Mouse (Mus musculus) regulatory T cell (primary cell): ENCODE results near the gene Map7.

Experiments
- in situ Hi-C: fragments of 300-600 bp; cut with MboI, MseI; formaldehyde crosslinking; loops from one replicate; pipeline ENCODE4 v1.15.1; 2025; ENCODE audit warnings: high pct_unique_total_duplicates

The Map7 gene

GRCm38 (mm10) chr10:20152131-20152530 is 3.9 kb downstream of the Map7 start:
- in situ Hi-C loops: no loop called here

GRCm38 (mm10) chr10:20153507-20153906 is 5.2 kb downstream of the Map7 start:
- in situ Hi-C loops: no loop called here

- in situ Hi-C loops: no loop called here
Measured at GRCm38 (mm10) chr10:20155401-20155800, 7.1 kb downstream of the Map7 start.

DNA sequence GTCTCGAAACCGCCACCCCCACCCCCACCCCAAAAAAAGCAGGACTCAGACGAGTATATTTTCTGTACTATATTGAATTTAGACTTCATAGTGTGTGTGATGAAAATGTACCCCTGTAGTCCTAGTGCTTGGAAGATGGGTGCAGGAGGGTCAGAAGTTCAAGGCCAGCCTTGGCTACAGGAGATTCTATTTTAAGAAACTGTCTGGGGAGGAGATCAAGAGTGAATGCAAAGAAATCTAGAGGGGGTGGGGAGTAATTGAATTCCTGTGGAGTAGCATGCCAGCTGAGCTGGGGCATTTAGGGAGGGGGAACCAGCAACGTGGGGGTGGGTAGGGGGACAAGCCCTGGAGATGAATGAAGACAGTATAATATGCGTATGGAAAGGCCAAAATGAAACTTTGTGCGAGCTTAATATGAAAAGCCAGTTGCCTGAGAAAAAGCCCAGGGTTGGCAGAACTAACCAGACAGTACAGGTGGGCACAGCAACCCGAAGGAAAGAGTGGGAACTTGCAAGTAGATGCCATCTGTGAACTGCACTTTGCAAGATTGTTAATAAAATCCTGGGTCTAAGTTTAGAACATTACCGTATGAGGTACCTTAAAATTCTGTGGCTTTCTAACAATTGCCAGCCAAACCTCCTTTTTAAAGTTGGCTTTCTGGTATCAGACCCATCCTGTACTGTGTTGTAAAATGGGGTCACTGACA is 8.9 kb downstream of the Map7 start:
- in situ Hi-C loops: no loop called here

DNA sequence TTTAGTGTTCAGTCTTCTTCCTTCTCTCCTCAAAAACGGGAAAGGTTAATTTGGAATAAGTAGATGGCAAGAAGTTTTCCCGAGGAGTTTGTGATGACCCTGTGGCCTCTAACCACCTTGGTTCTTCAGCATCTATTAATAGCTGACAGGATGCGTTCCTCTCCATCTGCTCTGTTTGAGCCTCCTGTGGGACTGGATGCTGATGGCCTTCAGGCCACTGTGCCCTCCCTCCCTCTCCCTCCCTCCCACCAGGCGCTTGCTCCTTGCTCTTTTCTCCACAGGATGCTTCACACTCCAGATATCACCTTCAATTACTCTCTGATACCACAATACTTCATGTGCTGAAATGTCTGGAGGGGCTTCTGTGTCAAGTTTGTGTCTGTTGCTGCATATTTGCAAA is 10.5 kb downstream of the Map7 start:
- in situ Hi-C loops: no loop called here

GRCm38 (mm10) chr10:20159308-20159707 is 11.0 kb downstream of the Map7 start:
- in situ Hi-C loops: no loop called here

GRCm38 (mm10) chr10:20160914-20161313 is 12.6 kb downstream of the Map7 start:
- in situ Hi-C loops: no loop called here

DNA sequence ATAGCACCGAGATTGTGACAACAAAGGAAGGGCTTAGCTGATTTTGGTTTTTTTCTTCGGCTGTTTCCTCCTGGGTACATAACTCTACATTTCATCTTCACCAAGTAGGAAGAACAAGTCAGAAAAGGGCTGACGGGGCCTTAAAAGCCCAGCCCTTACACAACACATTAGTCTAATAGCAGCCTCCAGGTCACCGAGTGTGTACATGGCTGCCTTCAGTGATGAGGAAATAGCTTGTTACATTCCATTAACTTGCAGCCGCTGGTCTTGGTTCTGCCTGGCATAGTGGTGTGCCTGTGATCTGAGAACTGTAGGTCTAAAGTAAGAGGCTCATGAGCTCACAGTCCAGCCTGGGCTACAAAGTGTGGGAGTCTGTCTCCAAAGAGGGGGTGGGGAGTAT is 16.5 kb downstream of the Map7 start:
- in situ Hi-C loops: no loop called here

- in situ Hi-C loops: no loop called here
Measured at GRCm38 (mm10) chr10:20166797-20167196, 18.5 kb downstream of the Map7 start.

DNA sequence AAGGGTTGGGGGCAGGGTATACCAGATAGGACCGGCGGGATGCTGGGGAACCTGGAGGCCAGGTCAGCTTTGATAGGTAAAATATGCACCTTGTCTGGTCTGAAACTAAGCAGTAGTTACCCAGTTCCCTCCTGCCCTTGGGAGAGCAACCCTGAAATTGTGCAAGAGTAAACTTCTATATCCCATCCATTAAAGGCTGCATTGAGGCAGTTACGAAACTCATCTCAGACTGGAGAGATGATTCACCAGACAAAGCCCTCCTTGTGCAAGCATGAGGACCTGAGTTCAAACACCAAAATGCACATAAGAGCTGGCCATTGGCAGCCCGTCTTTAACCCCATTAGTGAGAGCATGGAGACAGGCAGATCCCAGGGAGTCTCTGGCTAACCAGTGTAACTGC is 19.2 kb downstream of the Map7 start:
- in situ Hi-C loops: no loop called here

DNA sequence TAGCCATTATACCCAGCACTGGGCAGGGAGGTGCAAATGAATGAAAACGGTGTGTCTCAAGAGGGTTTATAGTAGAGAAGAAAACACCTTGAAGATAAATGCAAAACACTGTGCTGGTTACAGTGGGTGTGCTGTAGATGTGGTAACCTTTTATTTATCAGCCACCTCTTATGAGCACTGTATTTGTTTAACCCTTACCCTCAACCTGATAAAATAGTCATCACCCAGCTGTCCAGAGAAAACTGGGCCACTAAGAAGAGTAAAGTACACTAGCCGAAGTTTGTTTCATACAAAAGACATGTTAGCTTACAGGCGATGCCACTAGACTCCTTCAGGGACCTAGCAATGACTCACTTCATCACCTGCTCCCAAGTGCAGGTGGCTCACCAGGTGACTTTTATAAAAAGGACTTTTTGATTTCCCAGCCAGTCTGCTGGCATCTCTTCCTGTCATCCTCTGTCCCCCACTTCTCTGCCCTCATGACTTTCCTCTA is 21.0 kb downstream of the Map7 start:
- in situ Hi-C loops: no loop called here

GRCm38 (mm10) chr10:20169927-20170604 is 21.8 kb downstream of the Map7 start:
- in situ Hi-C loops: no loop called here

DNA sequence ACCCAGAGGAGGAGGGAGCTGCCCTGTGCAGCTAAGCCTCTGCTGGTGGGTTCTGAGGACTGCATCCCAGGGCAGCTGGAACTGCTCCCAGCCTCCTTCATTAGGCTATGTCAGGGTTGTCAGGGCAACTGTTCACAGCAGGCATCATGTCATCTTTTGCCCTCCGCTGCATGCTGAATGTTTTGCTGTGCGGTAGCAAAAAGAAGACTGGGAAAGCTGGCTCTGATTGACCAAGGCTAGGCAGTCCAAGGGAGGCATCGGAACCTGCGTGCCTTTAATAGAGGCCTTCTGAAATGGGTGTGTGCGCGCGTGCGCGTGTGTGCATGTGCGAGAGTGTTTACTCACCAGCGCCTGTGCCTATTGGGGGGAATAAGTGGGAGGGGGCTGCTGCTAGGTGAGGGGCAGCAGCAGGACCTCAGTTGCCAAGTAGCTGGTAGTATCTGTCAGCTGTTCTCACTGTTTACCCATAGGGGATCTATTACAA is 22.4 kb downstream of the Map7 start:
- in situ Hi-C loops: no loop called here

GRCm38 (mm10) chr10:20171209-20171608 is 22.9 kb downstream of the Map7 start:
- in situ Hi-C loops: no loop called here

DNA sequence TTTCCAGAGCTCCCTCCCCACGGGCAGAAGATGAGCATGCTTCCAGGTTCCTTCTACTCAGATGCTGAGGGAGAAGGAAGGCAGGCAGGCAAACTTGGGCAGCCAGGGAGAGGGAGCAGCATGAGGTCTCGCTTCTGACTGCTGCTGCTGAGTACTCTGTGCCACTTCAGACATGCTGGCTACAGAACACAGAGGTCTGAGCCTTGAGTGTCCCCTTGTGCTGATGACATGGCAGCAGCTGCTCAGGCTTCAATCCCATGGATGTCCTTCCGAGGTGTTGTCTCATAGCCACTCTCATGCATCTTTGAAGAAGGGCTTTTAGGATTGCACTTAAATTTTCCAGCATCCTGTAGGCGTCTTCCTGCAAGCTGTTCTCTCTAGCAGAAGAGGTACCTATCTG is 23.5 kb downstream of the Map7 start:
- in situ Hi-C loops: no loop called here

- in situ Hi-C loops: no loop called here
Measured at GRCm38 (mm10) chr10:20173733-20174132, 25.5 kb downstream of the Map7 start.

GRCm38 (mm10) chr10:20176054-20176453 is 27.8 kb downstream of the Map7 start:
- in situ Hi-C loops: no loop called here

DNA sequence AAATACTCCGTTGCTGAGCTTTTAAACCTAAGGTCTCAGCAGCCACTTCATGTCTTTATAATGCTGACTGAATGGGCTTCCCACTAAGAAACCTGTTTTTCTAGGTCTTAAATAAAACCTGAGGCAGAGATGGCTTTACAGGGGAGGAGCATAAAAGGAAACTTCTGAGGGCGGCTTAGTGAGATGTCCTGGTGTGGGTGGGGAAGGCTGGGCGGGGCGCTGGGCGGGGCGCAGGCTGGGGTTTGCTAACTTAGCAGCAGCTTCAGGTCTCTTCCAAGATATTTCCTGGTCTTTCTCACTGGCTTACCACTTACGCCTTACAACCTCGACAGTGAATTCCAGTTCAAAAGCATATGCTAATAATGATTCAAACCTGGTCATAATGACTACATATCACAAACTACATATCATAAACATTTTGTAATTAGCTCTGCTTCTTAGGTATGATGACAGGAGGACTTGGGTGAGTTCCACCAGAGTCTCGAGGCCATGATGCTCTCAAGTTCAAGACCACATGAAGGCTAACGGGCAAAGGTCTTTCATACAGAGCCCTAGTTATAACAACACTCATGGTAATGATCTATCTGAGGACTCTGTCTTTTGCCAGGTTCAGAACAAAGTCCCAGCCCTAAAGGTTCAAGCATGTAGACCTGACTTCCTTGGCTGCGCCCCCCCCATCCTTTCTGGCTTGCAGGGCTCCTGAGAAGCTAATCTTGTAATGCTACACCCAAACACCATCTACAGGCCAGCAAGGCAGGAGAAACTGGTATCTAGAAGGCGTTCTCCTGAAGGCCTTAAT is 30.7 kb downstream of the Map7 start:
- in situ Hi-C loops: no loop called here

GRCm38 (mm10) chr10:20181198-20181597 is 32.9 kb downstream of the Map7 start:
- in situ Hi-C loops: no loop called here

GRCm38 (mm10) chr10:20181680-20182399 is 33.6 kb downstream of the Map7 start:
- in situ Hi-C loops: no loop called here

DNA sequence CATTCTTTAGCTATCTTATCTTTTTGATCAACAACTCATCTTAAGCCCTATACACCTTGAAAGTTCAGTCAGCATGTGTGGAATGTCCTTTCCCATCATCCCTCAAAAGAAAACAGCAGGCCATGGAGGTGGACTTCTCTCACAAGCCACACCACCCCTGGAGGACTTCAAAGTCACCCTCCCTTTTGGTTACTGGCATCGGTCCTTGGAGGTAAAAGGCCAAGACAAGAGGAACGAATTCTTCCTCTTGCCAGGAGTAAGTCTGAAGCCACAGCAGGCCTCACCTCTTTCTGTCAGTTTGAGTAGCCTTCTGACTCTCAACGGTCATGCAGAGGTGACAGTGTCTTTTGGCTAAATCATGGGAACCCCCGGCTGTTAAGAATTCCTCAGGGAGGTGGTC is 36.1 kb downstream of the Map7 start:
- in situ Hi-C loops: no loop called here

GRCm38 (mm10) chr10:20185264-20185663 is 37.0 kb downstream of the Map7 start:
- in situ Hi-C loops: no loop called here
